Mouse (Mus musculus) adrenal gland (tissue): ENCODE results near the gene Pakap.

Experiments
- intact Hi-C: fragments of 180-260 bp; cut with DNase I; formaldehyde crosslinking; loops from one replicate; pipeline ENCODE4 v1.15.1; 2025
- long read RNA-seq, 2 experiments: library from polyadenylated mRNA; unstranded; transcript quantifications; one replicate each; pipeline ENCODE4 v2.0.0; 2020; ENCODE audit warnings: borderline replicate concordance in 1 of 2; ENCODE audit not compliant: insufficient replicate concordance in 1 of 2

The Pakap gene
- long read RNA-seq, experiment 1, partial matches to known transcripts = 6 of 26 reads
- long read RNA-seq, experiment 1, other reads (novel, unspliced or antisense) = 20 of 26 reads
- long read RNA-seq, experiment 2, partial matches to known transcripts = 1 of 13 reads
- long read RNA-seq, experiment 2, other reads (novel, unspliced or antisense) = 12 of 13 reads

GRCm38 (mm10) chr4:57567666-57568206, at the start of gene Pakap:
Gene Pakap (plus strand): TSS chr4:57568179.
- intact Hi-C loops = loop anchor here (5.0 kb wide), 1 partner anchor 40 kb away; no protein-coding TSS in a partner anchor

- intact Hi-C loops = no loop called here
Observed at GRCm38 (mm10) chr4:57523456-57523855, 44.5 kb upstream of the Pakap start.

DNA sequence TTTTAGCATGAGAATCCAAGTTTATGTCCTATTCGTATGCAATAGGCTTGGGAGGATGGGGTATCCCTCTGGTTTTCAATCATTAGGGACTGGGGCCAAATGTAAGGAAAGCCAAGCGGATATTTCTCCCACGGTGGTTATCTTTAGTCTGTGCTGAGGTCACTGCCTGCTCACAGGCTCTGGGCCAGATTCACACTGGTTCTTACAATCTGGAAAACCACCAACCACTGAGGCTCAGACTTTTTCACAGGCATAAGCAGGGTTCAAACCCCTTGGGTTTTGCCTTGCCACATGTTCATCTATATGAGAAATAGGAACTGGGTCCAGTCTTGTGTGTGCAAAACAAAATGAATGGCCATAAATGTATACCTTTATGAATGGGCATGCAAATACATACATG, 43.5 kb upstream of the Pakap start:
- intact Hi-C loops = no loop called here

DNA sequence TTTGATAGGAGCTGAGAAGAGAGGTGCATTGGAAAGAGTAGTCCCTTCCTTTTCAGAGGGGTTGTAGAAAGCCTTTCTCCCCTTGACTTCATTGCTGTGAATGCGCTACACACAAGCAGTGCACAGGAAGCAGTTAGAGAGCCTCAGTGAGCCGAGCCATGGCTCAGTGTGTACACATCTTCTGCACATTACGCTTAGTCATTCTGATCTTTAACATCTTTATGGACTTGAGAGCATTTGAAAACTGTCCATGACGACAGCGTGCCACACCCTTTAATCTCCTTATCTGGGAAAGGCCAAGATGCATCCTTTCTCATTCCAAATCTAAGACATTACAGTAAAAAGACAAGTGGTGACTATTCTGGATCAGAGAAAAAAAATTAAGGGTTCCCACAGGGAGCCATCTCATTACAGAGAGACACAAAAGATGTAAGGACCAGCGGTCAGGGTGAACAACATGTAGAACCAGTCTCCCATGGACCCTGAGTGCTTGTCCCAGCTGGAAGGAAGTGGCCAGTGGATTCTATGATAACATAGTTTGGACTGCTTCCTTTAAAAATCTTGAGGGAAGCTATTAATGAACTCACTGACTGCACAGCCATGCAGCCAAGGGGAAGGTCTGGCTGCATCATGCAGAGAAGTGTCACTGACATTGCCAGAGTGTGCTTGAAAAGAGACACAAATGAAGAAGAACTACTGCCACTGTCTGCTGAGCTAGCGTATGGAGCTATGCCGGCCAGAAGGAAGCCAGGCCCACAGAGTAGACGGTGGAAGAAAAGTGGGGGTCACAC, 42.6 kb upstream of the Pakap start:
- intact Hi-C loops = no loop called here

GRCm38 (mm10) chr4:57528296-57528695, 39.7 kb upstream of the Pakap start:
- intact Hi-C loops = no loop called here

- intact Hi-C loops = no loop called here
Observed at GRCm38 (mm10) chr4:57533686-57534085, 34.3 kb upstream of the Pakap start.

DNA sequence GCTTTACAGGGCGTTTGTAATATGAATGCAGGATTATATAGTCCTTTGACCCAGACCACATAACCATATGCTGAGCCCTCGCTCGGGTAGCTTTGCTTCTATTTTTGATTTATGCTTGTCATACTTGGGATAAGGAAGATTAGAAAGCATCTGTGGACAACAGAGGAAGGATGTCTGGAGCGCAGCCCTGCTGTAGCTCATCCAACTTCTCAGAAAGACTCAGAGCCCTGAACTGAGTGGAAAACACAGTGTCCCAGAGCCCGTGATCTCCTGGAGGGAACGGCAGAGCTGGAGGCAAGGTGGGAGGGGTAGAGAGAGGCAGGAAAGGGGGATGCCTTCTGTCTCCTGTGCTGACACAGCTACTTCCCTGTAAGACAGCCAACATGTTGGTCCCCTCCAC, 33.7 kb upstream of the Pakap start:
- intact Hi-C loops = no loop called here

DNA sequence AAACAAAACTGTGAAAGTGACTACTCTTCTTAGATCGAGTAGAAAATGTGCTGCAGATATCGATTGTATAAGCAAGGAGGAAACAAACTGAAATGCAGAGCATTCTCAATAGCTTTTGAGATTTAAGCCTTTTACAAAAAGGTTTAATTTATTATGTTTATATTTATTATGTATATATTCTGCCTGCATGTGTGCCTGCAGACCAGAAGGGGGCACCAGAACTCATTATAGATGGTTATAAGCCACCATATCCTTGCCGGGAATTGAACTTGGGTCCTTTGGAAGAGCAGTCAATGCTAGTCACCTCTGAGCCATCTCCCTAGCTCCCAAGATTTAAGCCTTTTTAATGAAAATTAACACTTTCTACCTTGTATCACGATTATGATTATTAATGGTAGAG, 32.9 kb upstream of the Pakap start:
- intact Hi-C loops = no loop called here

DNA sequence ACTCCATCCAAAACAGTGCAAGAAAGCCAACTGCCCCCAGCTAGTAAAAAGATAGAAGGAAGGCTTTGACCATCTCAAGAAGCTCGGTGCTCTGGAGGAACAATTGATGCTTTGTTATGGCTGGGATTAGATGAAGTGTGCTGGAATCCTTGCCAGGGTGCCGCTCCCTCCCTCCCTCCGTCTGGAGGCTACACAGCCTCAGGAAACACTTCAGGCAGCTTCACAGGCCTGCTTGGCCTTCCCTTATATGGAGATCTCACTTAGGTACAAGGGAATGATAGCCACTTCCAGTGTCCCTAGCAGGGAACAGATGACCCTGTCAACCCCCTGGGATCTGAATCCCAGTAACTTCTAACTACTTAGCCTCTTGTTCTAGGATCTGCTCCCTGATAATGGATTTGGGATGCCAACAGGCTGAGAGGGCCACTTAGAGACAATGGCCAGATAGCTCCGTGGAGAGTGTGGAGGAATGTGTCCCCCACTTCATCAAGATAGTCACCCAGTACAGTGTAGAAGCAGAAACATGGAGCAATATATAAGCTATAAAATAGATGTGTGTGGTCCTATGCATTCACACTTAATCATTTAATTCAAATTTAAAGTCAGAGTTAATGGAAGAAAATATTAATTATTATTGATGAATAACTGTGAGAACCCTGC, 29.8 kb upstream of the Pakap start:
- intact Hi-C loops = no loop called here

- intact Hi-C loops = no loop called here
Observed at GRCm38 (mm10) chr4:57543692-57544256, 24.2 kb upstream of the Pakap start.

DNA sequence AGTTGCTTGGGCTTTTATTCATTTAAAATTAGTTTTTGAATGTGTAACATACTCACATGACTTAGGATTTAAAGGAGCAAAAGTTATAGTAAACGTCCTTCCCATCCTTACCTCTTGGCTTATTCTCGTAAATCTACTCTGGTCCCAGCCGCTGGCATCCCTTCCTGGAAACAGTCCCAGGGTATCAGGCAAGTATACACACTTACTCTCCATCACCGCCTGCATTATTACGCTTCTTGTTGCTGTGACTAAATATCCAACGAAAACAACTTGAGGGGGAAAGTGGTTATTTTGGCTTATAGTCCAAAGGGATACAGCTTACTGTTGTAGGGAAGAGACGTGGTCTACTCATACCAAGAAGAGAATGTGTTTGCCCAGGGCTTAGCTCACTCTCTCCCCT, 20.2 kb upstream of the Pakap start:
- intact Hi-C loops = no loop called here

- intact Hi-C loops = no loop called here
Observed at GRCm38 (mm10) chr4:57550216-57550615, 17.8 kb upstream of the Pakap start.

DNA sequence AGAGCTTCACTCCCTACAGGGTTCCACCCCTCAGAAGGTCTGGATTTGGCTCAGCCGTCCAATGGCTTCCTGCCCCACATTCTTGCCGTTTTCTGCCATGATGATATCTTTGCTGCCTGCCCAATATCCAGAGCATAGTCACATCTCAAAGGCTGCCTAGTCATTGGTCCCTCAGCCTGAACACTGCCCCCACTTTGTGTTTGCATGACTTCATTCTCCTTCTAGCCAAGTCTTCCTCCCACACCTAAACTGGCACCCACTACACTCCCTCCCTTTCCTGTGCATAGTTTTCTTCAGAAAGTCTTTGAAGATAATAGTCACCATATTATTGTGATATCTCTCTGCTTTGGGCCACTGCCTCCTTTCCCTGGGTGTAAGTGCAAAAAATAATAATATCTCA, 10.9 kb upstream of the Pakap start:
- intact Hi-C loops = no loop called here

DNA sequence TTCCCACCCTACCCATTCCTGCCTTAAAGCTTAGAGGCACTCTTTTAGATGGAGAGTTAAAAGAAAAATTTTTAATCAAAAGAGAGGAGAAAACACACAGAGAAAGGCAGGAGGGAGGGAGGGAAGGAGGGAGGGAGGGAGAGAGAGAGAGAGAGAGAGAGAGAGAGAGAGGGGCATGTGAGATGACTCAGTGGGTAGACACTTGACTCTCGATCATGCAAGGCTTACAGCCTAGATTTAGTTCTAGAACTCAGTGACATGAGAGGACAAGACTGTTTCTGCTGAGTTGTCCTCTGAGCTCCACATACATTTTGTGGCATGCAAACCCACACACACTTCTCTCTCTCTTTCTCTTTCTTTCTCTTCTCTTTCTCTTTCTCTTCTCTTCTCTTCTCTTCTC, 8.5 kb upstream of the Pakap start:
- intact Hi-C loops = no loop called here

DNA sequence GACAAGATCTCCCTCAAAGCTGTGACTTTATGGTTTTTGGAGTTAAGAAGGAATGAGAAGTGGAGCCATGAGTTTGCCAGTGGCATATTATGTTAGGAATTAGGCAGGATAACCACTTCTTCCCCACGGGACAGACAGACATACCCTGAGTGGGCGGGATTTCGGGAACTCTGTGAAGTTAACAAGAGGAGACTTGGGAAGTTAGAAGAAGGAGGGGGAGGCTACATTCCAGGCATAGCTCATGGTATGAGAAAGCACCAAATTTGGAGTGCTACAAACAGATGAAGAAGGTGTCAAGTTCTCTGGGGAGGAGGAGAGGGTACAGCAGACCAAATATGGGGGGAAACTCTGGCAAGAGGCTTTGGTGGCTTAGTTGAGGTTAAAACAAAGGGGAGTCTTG, 8.0 kb upstream of the Pakap start:
- intact Hi-C loops = no loop called here

- intact Hi-C loops = no loop called here
Observed at GRCm38 (mm10) chr4:57561055-57561454, 6.9 kb upstream of the Pakap start.

DNA sequence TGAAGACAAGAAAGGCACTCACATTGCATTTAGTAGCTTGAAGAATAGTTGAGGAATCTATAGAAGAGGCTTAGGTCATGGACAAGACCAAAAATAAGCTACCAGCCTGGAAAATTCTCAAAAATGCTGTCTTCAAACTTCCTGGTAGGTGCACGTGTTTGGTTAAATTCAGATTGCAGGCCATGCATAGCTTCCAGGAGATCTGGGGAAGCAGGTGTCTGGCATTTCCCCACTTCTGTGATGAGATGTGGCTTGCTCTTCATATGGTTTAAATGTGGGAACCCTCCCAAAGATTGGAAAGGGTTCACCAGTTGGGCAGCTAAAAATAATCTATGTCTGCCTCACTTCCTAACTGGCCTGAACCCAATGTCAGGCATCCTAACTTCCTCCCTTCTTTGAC, 2.7 kb upstream of the Pakap start:
- intact Hi-C loops = loop anchor here (5.0 kb wide), 1 partner anchor 42 kb away; no protein-coding TSS in a partner anchor

DNA sequence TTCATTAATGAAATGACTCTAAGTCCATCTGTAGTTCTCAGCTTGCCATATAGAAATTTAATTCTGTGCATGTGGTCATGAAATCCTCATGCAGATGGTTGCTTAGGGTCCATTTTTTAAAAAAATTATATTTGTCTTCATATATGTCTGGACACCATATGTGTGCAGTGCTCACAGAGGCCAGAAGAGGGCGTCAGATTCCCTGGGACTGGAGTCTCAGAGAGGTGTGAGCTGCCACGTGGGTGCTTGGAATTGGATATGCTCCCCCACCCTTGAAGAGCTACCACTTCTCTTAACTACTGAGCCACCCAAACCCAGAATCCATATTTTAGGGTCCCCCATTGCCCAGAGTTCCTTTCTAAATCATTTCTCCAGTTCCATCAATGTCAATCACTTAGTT, 2.2 kb upstream of the Pakap start:
- intact Hi-C loops = loop anchor here (5.0 kb wide), 1 partner anchor 41 kb away; no protein-coding TSS in a partner anchor

- intact Hi-C loops = loop anchor here (5.0 kb wide), 1 partner anchor 39 kb away; no protein-coding TSS in a partner anchor
Observed at GRCm38 (mm10) chr4:57568268-57569068, 489 bp downstream of the Pakap start.

DNA sequence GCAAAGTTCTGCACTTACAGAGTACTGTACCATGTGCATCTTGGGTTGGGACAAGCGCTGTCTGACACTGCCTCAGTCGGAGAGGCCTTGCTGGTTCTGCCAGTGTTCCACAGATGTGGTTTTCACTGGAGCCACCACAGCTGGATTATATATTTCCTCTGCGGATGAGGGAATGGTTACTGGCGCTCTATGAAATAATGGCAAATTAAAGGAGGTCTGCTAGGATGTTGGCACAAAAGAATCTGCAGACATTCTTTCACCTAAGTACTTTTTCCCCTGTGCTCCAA, 1.0 kb downstream of the Pakap start:
- intact Hi-C loops = loop anchor here (5.0 kb wide), 1 partner anchor 38 kb away; no protein-coding TSS in a partner anchor

DNA sequence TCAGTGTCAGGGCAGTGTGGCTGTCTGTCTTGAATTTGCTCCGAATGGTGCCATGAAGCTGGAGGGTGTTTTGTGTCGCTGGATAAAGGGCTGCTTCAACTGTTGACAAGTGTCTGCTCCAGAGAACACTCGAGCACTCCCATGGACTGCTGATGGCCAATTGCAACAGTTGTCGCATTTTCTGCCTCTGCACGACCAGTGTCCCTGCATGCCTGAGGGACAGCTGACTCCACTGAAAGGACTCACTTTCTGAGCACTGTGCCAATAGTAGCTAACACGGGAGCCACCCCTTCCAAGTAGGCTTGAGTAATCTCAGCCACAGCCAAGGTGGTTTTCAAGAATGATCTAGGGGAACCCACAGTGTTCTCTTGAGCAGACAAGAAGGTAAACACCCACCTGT, 1.7 kb downstream of the Pakap start:
- intact Hi-C loops = loop anchor here (5.0 kb wide), 1 partner anchor 38 kb away; no protein-coding TSS in a partner anchor
